Mouse (Mus musculus): Measurements from ENCODE around the gene Klhl30. TPM values are rescaled to one million over a fixed set of nuclear protein-coding genes. Genes with fewer than 3 reads are reported as not detected.

Gene Klhl30
- 10 to 100 TPM; 36.6 to 48.8 TPM for total RNA-seq (2021)

- peak; percentile 19 to 31 for DNase-seq
- intact Hi-C loops (cut with DNase I) = no loop called here
Measured at GRCm38 (mm10) chr1:91350841-91351240, at the start of gene Klhl30. Gene Klhl30 (plus strand): TSS chr1:91351016.

DNA sequence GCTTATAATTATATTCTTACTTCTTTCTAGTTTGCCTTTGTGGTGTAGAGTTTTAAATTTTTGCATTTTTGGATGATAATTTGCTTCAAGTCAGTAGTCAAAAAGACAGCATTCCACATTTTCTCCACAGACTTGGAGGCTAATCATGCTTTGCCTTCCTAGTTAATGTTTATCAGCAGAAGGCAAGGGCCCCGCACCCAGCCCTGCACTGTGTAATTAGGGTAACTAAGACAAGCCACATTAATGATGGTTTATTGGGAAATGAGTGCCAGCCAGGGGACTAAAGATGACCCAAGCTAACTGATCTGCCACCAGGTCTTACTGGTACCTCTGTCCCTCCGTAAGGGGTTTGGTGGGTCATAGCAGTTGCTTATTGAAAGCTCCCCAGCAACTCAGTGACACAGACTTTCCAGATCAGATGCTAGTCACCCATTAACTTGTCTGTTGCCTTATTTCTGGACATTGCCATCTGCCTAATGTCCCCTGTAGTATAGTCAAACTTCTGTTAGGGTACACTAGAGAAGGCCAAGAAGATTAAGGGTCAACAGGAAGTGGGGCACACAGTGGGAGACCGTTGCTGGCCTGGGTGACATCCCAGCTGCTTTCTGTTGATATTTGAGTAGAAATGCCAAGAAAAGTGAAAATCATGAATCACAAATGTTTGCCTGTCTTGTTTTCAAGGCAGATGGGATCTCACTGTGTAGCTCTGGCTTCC lies 49.5 kb upstream of the Klhl30 start:
- peak in 1 of 2 experiments; percentile 7 for DNase-seq
- intact Hi-C loops (cut with DNase I) = no loop called here

- DNase-seq = no peak
- intact Hi-C loops (cut with DNase I) = no loop called here
Measured at GRCm38 (mm10) chr1:91302021-91302420, 48.8 kb upstream of the Klhl30 start.

- intact Hi-C loops (cut with DNase I) = no loop called here
- DNase-seq = no peak
Measured at GRCm38 (mm10) chr1:91304621-91305020, 46.2 kb upstream of the Klhl30 start.

GRCm38 (mm10) chr1:91309366-91310085 lies 41.3 kb upstream of the Klhl30 start:
- DNase-seq = no peak
- intact Hi-C loops (cut with DNase I) = loop anchor here (5.0 kb wide), 1 partner anchor 907 kb away; no protein-coding TSS in a partner anchor

DNA sequence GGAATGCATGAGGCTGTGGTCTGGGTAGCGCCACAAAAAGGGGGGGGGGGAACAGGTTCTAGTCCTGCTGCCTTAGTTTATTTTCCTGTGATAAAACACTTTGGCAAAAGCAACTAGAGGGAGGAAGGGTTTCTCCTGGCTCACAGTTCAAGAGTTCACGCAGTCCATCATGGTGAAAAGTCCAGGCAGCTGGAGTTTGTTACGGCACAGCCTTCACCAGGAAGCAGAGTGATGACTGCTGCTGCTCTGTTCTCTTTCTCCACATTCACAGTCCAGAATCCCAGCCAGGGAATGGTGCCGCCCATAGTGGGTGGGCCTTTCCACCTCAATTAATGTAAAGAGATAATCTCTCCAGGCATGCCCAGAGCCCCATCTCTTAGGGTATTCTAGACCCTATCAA lies 38.5 kb upstream of the Klhl30 start:
- intact Hi-C loops (cut with DNase I) = loop anchor here (5.0 kb wide), 1 partner anchor 910 kb away; no protein-coding TSS in a partner anchor
- no peak for DNase-seq

DNA sequence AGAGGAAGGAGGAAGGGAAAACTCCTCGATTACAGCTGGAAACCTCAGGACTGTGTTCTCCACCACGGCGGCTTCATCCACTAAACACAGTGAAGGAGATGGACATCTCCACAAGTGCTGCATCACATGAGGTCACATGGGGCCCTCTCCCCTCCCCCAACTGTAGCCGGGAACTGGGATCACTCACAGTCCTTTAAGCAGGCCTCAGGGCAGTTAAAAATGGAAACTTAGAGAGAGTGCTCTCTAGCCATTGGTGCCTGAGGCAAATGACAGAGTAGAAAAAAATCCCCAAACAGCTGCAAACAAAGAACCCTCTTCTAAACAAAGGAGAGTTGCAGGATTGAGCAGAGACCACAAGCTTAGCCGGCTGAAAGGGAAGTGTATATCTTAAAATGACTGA lies 37.6 kb upstream of the Klhl30 start:
- intact Hi-C loops (cut with DNase I) = loop anchor here (5.0 kb wide), 1 partner anchor 911 kb away; no protein-coding TSS in a partner anchor
- DNase-seq = peak; percentile 14 to 17

- DNase-seq = no peak
- intact Hi-C loops (cut with DNase I) = no loop called here
Measured at GRCm38 (mm10) chr1:91317656-91318055, 33.2 kb upstream of the Klhl30 start.

GRCm38 (mm10) chr1:91321760-91322438 lies 28.9 kb upstream of the Klhl30 start, which contains the start of gene Espnl:
Gene Espnl (plus strand): TSS chr1:91322075.
- peak; percentile 7 to 14 for DNase-seq
- intact Hi-C loops (cut with DNase I) = no loop called here

DNA sequence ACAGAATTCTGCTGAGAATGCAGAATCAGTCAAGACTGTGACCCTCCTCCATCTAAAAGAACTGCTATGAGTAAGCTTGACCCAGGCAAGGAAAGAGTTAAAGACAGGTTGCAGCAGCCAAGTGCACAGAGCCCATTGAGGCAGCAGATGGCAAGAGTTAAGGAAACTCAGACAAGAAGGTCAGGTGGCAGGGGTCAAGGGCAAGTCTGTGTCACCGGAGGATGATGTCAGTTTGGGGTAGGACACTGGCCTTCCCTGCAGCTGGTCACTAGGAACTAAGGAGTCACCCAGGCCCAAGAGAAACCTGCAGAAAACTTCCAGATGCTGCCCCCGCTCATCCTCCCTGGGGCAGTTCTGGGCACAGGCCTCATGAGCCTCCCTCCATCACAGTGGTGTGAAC lies 26.2 kb upstream of the Klhl30 start:
- no peak for DNase-seq
- intact Hi-C loops (cut with DNase I) = no loop called here

GRCm38 (mm10) chr1:91325488-91326042 lies 25.3 kb upstream of the Klhl30 start:
- intact Hi-C loops (cut with DNase I) = no loop called here

DNA sequence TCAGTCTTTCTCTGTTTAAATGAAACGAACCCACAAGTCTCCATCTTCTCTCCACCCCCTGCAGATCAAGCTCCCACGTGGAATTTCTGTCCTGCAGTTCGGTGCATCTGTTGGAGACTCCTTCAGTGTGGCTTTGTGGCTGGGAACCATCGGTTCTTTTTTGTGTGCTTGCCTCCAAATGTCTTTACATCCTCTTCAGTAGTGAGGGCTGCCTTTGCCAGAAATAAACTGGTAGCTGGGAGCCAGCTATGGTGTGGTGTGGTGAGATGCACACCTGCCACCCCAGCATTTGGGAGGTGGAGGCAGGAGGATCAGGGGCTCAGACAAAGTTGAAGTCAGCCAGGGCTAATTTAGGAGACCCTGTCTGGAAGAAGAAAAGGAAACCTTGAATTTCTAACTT lies 18.7 kb upstream of the Klhl30 start:
- no peak for DNase-seq
- intact Hi-C loops (cut with DNase I) = no loop called here

More at GRCm38 (mm10) chr1:91325488-91326042, 25.3 kb upstream of the Klhl30 start:
- no peak for DNase-seq

DNA sequence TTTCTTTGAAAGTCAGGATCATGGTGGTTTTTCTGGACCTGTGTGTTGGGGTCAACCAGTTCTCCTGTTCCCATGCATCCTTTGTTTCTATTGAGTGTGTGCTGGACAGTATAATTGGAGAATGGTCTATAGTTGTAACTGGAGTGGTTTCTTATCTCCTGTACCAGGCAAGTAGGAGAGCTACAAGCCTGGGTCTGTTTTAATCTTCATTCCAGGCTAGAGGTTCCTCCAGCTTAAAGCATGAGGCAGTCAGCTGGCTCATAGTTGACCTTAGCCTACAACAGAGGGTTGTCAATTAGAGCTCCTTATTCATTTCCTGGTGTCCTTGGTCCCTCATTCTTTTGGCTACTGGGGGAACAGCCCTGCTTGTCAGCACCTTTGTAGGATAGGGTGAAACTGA lies 17.2 kb upstream of the Klhl30 start:
- no peak for DNase-seq
- intact Hi-C loops (cut with DNase I) = no loop called here

DNA sequence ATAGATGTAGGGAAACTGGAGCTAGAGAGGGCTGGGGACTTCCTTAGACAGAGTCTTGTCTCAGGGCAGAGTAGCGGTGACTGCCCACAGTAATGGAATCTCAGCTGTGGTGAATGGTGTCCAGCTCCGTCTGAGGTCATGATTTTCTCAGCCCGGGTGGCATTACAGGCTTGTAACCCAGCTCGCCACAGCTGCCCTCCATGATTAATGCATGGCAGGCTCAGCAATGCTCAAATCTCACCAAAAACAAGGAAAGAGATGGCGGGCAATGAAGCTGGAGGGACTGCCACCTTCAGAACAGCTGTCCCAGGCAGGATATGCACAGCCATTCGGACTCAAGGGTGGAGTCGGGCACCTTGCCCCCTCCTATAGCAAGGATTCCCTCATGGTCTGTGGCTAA lies 13.5 kb upstream of the Klhl30 start:
- intact Hi-C loops (cut with DNase I) = no loop called here
- no peak for DNase-seq

GRCm38 (mm10) chr1:91344001-91344400 lies 6.8 kb upstream of the Klhl30 start:
- intact Hi-C loops (cut with DNase I) = no loop called here
- no peak for DNase-seq

DNA sequence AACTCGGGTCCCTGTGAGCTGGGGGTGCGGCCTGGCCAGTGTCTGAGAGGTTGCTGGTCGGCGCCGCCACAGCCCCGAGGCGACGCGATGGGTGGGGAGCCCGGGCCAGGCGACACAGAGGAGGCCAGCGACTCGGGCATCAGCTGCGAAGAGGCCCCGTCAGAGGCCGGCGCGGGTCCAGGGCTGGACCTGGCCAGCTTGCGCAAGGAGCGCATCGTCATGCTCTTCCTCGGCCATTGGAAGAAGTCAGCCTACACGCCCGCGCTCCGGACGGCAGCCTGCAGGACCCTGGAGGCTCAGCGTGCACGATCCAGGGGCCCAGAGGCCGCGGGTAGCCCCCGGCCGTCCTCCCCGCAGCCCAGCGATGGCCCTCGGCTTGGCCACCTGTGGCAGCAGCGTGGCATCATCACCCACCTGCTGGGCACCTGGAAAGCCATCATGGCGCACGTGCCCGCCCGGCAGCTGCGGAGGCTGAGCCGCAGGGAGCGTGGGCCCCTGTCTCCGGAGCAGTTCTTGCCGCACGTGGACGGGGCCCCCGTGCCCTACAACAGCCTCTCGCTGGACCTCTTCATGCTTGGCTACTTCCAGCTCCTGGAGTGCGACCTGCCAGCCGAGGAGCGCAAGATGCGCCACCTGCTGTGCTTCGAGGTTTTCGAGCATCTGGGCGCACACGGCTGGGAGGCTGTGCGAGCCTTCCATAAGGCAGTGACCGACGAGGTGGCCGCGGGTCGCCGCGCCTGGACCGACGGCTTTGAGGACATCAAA lies 5.7 kb upstream of the Klhl30 start:
- intact Hi-C loops (cut with DNase I) = no loop called here
- peak in 1 of 2 experiments; percentile 13 for DNase-seq

DNA sequence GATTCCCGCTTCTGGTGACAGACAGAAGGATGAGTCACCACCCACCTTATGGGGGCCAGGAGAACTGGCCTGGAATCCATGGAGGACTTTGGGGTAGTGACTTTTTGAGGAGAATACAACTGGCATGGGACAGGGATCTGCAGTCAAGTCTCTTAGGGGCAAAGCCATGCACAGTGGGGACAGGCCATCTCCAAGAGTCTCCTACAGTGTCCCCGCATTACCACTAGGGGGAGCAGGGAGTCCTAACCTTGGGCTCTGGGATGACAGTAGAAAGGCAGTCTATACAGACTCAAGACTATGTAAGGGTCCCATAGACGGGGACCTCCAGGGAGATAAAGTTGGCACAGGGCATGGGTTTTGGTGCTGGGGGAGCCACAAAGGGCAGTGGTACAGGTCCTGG lies 3.9 kb upstream of the Klhl30 start:
- intact Hi-C loops (cut with DNase I) = loop anchor here (1.0 kb wide), 2 partner anchors 33 to 136 kb away; no protein-coding TSS in a partner anchor
- peak; percentile 61 to 63 for DNase-seq

DNA sequence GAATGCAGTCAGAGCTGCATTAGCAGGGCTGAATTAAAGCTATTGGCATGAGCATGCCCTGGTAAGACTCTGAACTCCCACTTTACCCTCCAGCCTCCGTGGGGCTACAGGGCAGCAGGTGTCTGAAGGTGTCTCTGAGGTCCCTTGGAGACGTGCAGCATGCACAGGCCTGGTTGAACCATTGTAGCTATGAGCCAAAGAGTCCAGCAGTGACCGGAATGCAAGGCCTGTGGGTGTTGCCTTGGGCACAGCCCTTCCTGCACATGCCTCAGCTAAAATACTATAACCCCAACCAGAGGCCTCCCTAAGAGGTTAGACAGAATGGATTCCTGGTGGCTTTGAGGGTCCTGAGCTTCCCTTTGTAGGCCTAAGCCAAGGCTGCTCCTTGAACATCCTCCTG lies 433 bp downstream of the Klhl30 start:
- no peak for DNase-seq
- intact Hi-C loops (cut with DNase I) = no loop called here

GRCm38 (mm10) chr1:91352277-91352676 lies 1.5 kb downstream of the Klhl30 start:
- intact Hi-C loops (cut with DNase I) = no loop called here
- DNase-seq = no peak

DNA sequence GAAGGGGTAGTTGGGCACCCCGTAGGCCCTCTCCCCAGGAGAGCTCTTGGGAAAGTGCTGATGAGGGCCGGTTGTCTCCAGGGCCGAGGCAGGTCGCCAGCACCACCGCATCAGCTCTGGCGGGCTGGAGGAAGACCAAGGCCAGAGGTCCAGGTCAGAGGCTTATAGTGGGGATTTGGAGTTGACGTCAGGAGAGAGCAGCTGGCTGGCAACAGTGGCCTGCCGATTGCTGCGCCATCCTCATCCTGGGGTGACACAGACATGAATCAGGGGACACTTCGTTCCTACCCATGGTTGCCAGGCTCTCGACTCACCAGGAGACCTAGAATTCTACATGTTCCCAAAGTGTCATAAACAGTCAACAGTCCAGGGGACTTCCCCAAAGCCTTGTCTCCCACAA lies 5.3 kb downstream of the Klhl30 start:
- intact Hi-C loops (cut with DNase I) = no loop called here
- DNase-seq = no peak
